Mouse (Mus musculus) frontal cortex, adult (tissue): ENCODE results near the gene Klf3.

Experiments used
- ATAC-seq: cut with Nextera tagmentation; 2 replicates; pipeline ENCODE4 v1.9.2; 2017; ENCODE audit warnings: mild to moderate bottlenecking, moderate library complexity, mixed read lengths; ENCODE audit not compliant: low TSS enrichment

The Klf3 gene

GRCm38 (mm10) chr5:64802795-64803719 is at the start of gene Klf3:
TSS of gene Klf3 (plus strand) at chr5:64803388.
- ATAC-seq: peak; percentile 82

GRCm38 (mm10) chr5:64762295-64762694 is 40.9 kb upstream of the Klf3 start:
- ATAC-seq: no peak

- ATAC-seq: no peak
Observed at GRCm38 (mm10) chr5:64764452-64764851, 38.7 kb upstream of the Klf3 start.

- ATAC-seq: peak; percentile 47; the same call in 1 of the 2 replicates
Observed at GRCm38 (mm10) chr5:64765765-64766164, 37.4 kb upstream of the Klf3 start.

- no peak for ATAC-seq
Observed at GRCm38 (mm10) chr5:64766626-64767025, 36.6 kb upstream of the Klf3 start.

GRCm38 (mm10) chr5:64771619-64772018 is 31.6 kb upstream of the Klf3 start:
- ATAC-seq: no peak

GRCm38 (mm10) chr5:64778211-64778610 is 25.0 kb upstream of the Klf3 start:
- no peak for ATAC-seq

GRCm38 (mm10) chr5:64779285-64779684 is 23.9 kb upstream of the Klf3 start:
- ATAC-seq: no peak

- no peak for ATAC-seq
Observed at GRCm38 (mm10) chr5:64780778-64781177, 22.4 kb upstream of the Klf3 start.

GRCm38 (mm10) chr5:64788175-64788574 is 15.0 kb upstream of the Klf3 start:
- ATAC-seq: no peak

GRCm38 (mm10) chr5:64798209-64798608 is 5.0 kb upstream of the Klf3 start:
- no peak for ATAC-seq

- no peak for ATAC-seq
Observed at GRCm38 (mm10) chr5:64801545-64801944, 1.6 kb upstream of the Klf3 start.

GRCm38 (mm10) chr5:64802143-64802542 is 1.0 kb upstream of the Klf3 start:
- no peak for ATAC-seq

GRCm38 (mm10) chr5:64803720-64804462 is 703 bp downstream of the Klf3 start:
- peak; percentile 2; the same call in 1 of the 2 replicates for ATAC-seq

GRCm38 (mm10) chr5:64805131-64805872 is 2.1 kb downstream of the Klf3 start:
- no peak for ATAC-seq

- ATAC-seq: no peak
Observed at GRCm38 (mm10) chr5:64805873-64806505, 2.8 kb downstream of the Klf3 start.

- ATAC-seq: no peak
Observed at GRCm38 (mm10) chr5:64806600-64806999, 3.4 kb downstream of the Klf3 start.

- no peak for ATAC-seq
Observed at GRCm38 (mm10) chr5:64807159-64807558, 4.0 kb downstream of the Klf3 start.

- no peak for ATAC-seq
Observed at GRCm38 (mm10) chr5:64807603-64808002, 4.4 kb downstream of the Klf3 start.

- ATAC-seq: no peak
Observed at GRCm38 (mm10) chr5:64808106-64809010, 5.2 kb downstream of the Klf3 start.

GRCm38 (mm10) chr5:64809257-64809656 is 6.1 kb downstream of the Klf3 start:
- no peak for ATAC-seq
